Mouse (Mus musculus) embryonic fibroblast, embryonic 13.5 days (primary cell): Measurements from ENCODE around the gene Tox4.
A peak's percentile ranks its signal among the peaks of the same experiment; 100 is the strongest.

ENCODE experiments used
- CTCF ChIP-seq: IDR thresholded peaks from 2 replicates; pipeline ENCODE4 v1.5.1; 2011; ENCODE audit warnings: mild to moderate bottlenecking, control low read depth, low read length, moderate library complexity, borderline replicate concordance; ENCODE audit not compliant: insufficient read depth
- POLR2A ChIP-seq: IDR thresholded peaks from 2 replicates; pipeline ENCODE4 v1.6.1; 2011; ENCODE audit warnings: low read depth, mild to moderate bottlenecking, control low read depth, low read length, moderate library complexity

GRCm38 (mm10) chr14:52257484-52258213 is 21.3 kb upstream of the Tox4 start, which contains the start of gene Chd8:
- peak; percentile 45; the same call in 1 of the 2 replicates for TF ChIP-seq CTCF
- TF ChIP-seq POLR2A = peak; percentile 84
